Mouse (Mus musculus) forebrain, embryonic 12.5 days (tissue): ENCODE results near the gene Fam181a. TPM values are rescaled to one million over a fixed set of nuclear protein-coding genes. Genes with fewer than 3 reads are reported as not detected.

Source experiments
- ATAC-seq: fragments of 200-750 bp; cut with Nextera tagmentation; 2 replicates; pipeline ENCODE4 v1.8.0; 2017; ENCODE audit warnings: moderate TSS enrichment; ENCODE audit not compliant: low FRiP score
- H3K27ac ChIP-seq: fragments of 300-500 bp; sonication (generic); 2 replicates; pipeline ENCODE4 v1.5.1; 2016; ENCODE audit warnings: mild to moderate bottlenecking
- H3K27me3 ChIP-seq: fragments of 300-500 bp; sonication (generic); 2 replicates; pipeline ENCODE4 v1.6.1; 2016; ENCODE audit warnings: mild to moderate bottlenecking
- H3K36me3 ChIP-seq: fragments of 300-500 bp; sonication (generic); replicated peaks from 2 replicates; pipeline ENCODE4 v1.6.1; 2016; ENCODE audit warnings: mild to moderate bottlenecking
- H3K4me1 ChIP-seq: fragments of 300-500 bp; sonication (generic); 2 replicates; pipeline ENCODE4 v1.6.1; 2016
- H3K4me2 ChIP-seq: fragments of 300-500 bp; sonication (generic); 2 replicates; pipeline ENCODE4 v1.6.1; 2016; ENCODE audit warnings: mild to moderate bottlenecking, moderate library complexity
- H3K4me3 ChIP-seq: fragments of 300-500 bp; sonication (generic); replicated peaks from 2 replicates; pipeline ENCODE4 v1.5.1; 2016; ENCODE audit warnings: mild to moderate bottlenecking
- H3K9ac ChIP-seq: fragments of 300-500 bp; sonication (generic); 2 replicates; pipeline ENCODE4 v1.6.1; 2016; ENCODE audit warnings: mild to moderate bottlenecking
- H3K9me3 ChIP-seq: fragments of 300-500 bp; sonication (generic); 2 replicates; pipeline ENCODE4 v1.6.1; 2016
- WGBS: fragments of 180-500 bp; shearing (Covaris S2); methylation state at CpG from one replicate; pipeline ENCODE4 v1.1.7; 2016; 5-methylcytosine and 5-hydroxymethylcytosine counted together
- polyA plus RNA-seq: library from polyadenylated mRNA; unstranded; fragments of >200 nt; fragmentation: Nextera tagmentation; extraction: Ambion mirVana; gene quantifications from 2 replicates; pipeline ENCODE4 v1.2.1, GENCODE M21; 2016

The Fam181a gene
- polyA plus RNA-seq, 1 experiment from 2014 or later, result 17.4 TPM

DNA sequence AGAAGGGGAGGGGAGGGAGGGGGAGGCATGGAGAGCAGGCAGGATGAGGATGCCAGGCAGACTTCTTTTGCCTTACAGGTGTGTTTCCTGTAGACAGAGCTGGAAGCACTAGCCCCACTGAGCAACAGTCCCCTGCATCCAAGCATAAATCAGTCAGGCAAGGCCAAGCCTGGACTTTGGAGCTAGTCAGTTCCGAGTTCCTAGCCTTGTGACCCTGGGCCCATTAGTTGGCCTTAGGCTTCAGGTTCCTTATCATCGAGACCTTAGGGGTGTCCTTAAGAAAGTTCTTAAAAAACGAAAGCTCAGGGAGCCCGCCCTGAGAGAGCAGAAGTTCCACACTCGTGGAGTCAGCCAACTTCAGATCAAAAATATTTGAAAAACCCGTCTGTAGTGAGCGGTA lies 34.2 kb downstream of the Fam181a start:
- Histone ChIP-seq H3K27me3 (no peaks in the 10 kb centered on the region), H3K36me3 (no peaks in the 10 kb centered on the region), H3K4me3 (no peak overlapping the region), H3K9ac (no peak overlapping the region), H3K9me3 (no peaks in the 10 kb centered on the region), H3K27ac (no peak overlapping the region), H3K4me2 (no peak overlapping the region), H3K4me1 (no peaks in the 10 kb centered on the region)
- WGBS, result 87% methylated on average over 7 of the region's 7 CpGs
- no peak for ATAC-seq

DNA sequence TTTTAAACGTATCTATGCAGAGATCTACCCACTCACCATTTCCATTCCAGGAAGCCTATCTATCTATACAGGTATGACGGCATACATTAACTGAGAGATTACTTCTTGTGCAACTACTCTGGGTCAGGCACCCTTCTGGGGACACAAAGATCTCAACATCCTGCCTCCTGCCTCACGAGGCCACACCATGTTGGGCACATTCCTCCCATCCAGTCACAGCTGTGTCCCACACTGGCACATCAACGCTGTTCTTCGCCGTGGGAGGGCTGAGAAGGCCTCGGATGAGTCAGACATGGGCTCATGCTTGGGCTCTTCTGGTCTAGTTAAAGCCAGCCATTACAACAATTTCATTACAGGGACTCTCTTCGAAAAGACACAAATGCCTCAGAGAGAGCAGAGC lies 36.2 kb downstream of the Fam181a start:
- Histone ChIP-seq H3K4me3 (no peak overlapping the region), H3K27ac (no peak overlapping the region), H3K9me3 (no peaks in the 10 kb centered on the region), H3K36me3 (no peaks in the 10 kb centered on the region), H3K9ac (no peak overlapping the region), H3K4me1 (no peaks in the 10 kb centered on the region), H3K27me3 (no peaks in the 10 kb centered on the region), H3K4me2 (no peak overlapping the region)
- ATAC-seq, result no peak
- WGBS, result 86% methylated on average over 8 of the region's 8 CpGs

DNA sequence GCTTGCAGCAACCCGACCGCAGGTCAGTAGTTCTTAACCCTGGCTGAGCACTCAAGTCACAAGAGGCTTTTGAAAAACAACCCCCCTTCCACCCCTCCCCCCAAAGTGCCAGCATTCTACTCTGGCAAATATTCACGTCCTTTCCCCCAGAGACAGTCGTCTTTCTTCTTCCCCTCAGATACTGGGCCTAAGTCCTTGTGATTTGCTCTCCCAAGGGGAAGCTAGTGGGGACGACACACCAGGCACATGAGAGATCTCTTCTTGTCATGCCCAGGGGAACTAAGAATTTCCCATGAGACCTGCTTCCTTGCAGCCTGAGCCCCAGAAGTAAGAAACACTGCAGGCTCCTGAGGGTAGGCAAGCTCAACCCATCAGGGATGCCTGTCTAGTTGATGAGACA lies 36.6 kb downstream of the Fam181a start:
- 67% methylated on average over 5 of the region's 5 CpGs for WGBS

GRCm38 (mm10) chr12:103348506-103348905 lies 37.7 kb downstream of the Fam181a start:
- Histone ChIP-seq H3K9me3 (no peaks in the 10 kb centered on the region), H3K27me3 (no peaks in the 10 kb centered on the region), H3K9ac (no peak overlapping the region), H3K36me3 (no peaks in the 10 kb centered on the region), H3K4me3 (no peak overlapping the region), H3K4me2 (no peak overlapping the region), H3K4me1 (peaks cover 3% of the 10 kb centered on the region; the same call in 1 of the 2 replicates), H3K27ac (no peak overlapping the region)
- 8% methylated on average over 3 of the region's 3 CpGs for WGBS
- ATAC-seq, result no peak

More for the DNA sequence above, 36.6 kb downstream of the Fam181a start:
- Histone ChIP-seq H3K27ac (no peak overlapping the region), H3K4me2 (no peak overlapping the region), H3K4me3 (no peak overlapping the region), H3K36me3 (no peaks in the 10 kb centered on the region), H3K9me3 (no peaks in the 10 kb centered on the region), H3K27me3 (no peaks in the 10 kb centered on the region), H3K9ac (no peak overlapping the region), H3K4me1 (no peaks in the 10 kb centered on the region)
- ATAC-seq, result no peak

DNA sequence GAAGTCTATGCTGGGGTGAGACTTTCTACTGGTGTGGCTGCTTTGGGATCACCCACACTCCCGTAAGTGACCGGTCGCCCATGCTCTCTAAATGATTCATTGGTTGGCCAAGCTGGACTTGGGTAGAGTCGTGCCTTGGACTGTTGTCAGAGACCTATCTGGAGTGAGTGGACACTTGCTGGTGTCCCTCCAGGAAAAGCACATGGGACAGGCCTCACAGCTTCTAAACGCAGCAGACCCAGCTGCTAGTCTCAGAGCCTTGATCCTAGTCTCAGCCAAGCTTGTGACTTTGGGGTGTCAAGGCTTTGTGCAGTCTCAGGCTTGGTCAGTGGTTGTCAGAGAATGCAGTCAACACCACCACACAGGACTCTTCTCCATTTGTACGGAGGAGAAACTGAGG lies 42.0 kb downstream of the Fam181a start:
- no peaks in the 10 kb centered on the region for H3K36me3 ChIP-seq
- WGBS, result 94% methylated on average over 6 of the region's 6 CpGs
- no peaks in the 10 kb centered on the region for H3K9me3 ChIP-seq
- no peak for ATAC-seq
- peaks cover 4% of the 10 kb centered on the region; the same call in 1 of the 2 replicates for H3K4me1 ChIP-seq
- no peaks in the 10 kb centered on the region for H3K27me3 ChIP-seq
- H3K4me3 ChIP-seq, result no peak overlapping the region
- H3K9ac ChIP-seq, result no peak overlapping the region
- H3K4me2 ChIP-seq, result no peak overlapping the region
- H3K27ac ChIP-seq, result no peak overlapping the region

- Histone ChIP-seq H3K27me3 (no peaks in the 10 kb centered on the region), H3K9me3 (no peaks in the 10 kb centered on the region), H3K4me2 (no peak overlapping the region), H3K36me3 (no peaks in the 10 kb centered on the region), H3K4me1 (peaks cover 4% of the 10 kb centered on the region; the same call in 1 of the 2 replicates), H3K9ac (no peak overlapping the region), H3K27ac (no peak overlapping the region), H3K4me3 (no peak overlapping the region)
- ATAC-seq, result peak; percentile 45; the same call in 1 of the 2 replicates
- 15% methylated on average over 5 of the region's 5 CpGs for WGBS
Observed at GRCm38 (mm10) chr12:103353538-103353937, 42.8 kb downstream of the Fam181a start.

GRCm38 (mm10) chr12:103355746-103356414 lies 45.1 kb downstream of the Fam181a start, which contains the start of gene Asb2:
TSS of gene Asb2 (minus strand) at chr12:103356001.
- no peak within 1 kb of the TSS for H3K4me3 ChIP-seq
- WGBS, result 83% methylated on average over 14 of the region's 14 CpGs

GRCm38 (mm10) chr12:103356415-103356748 lies 45.6 kb downstream of the Fam181a start:
- Histone ChIP-seq H3K9me3 (no peaks in the 10 kb centered on the region), H3K9ac (no peak overlapping the region), H3K27me3 (no peaks in the 10 kb centered on the region), H3K4me1 (peaks cover 4% of the 10 kb centered on the region; the same call in 1 of the 2 replicates), H3K36me3 (no peaks in the 10 kb centered on the region), H3K27ac (no peak overlapping the region), H3K4me2 (no peak overlapping the region), H3K4me3 (no peak overlapping the region)
- WGBS, result 89% methylated on average over 4 of the region's 4 CpGs
- no peak for ATAC-seq

More at GRCm38 (mm10) chr12:103355746-103356414, 45.1 kb downstream of the Fam181a start, which contains the start of gene Asb2:
- Histone ChIP-seq H3K4me2 (no peak within 1 kb of the TSS), H3K27me3 (no peaks in the 10 kb centered on the region), H3K9me3 (no peaks in the 10 kb centered on the region), H3K4me1 (peaks cover 4% of the 10 kb centered on the region; the same call in 1 of the 2 replicates), H3K27ac (no peak within 1 kb of the TSS), H3K36me3 (no peaks in the 10 kb centered on the region), H3K9ac (no peak within 1 kb of the TSS)
- ATAC-seq, result no peak

DNA sequence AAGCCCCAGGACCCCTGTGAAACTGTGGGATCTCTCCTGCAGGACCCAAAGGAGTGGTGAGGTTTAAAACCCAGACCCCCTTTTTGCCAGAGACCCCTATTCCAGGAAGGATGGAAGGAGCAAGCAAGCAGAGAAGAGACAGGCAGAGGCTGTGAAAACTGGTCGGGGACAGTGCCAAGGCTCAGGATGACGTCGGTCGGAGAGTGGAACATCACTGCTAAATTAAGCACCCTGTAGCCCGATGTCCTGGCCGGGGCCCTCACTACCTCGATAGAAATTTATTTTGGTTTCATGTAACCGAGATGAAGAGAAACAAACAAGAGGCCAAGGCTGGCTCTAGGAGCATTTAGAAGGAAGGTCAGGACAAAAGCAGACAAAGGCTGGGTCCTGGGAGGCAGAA lies 47.4 kb downstream of the Fam181a start:
- H3K27ac ChIP-seq, result no peak overlapping the region
- no peak for ATAC-seq
- WGBS, result 85% methylated on average over 8 of the region's 8 CpGs

DNA sequence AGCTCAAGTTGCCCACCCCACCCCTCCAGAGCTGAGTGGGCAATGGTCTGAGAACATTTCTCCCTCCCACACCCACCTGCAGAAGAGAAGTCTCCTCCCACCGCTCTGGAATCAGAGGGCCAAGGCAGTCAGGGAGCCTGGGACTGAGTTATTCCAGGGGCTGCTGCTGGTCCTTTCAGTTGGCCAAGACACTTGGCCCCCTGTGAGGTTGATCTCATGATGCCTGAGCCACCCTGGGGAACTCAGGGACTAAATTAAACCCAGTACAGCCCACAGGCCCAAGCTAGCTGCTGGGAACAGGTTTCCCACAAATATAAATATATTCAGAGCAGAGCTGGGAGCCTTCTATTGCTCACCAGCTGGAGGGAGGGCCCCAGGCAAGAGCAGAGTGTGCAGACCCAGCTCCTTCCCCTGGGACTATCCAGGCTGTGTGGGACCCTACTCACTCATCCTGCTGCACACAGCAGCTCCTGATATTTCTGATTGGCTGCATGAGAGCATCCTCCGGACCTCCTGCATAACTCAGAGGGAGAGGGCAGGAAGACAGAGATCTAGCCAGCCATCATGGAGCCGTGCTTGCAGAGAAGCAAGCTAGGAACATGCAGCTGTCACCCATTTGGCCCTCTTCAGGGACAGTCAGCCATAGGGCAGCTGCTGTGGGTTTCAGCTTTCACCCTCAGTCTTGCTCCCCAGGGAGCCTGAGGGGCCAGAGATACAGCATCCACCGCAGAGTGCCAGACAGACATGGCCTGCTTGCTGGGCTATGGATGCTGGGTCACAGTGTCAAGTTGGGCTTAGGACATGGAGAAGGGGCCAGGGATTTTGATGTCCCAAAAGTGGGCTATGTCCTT lies 48.4 kb downstream of the Fam181a start:
- Histone ChIP-seq H3K36me3 (no peaks in the 10 kb centered on the region), H3K4me3 (no peak overlapping the region), H3K4me1 (no peaks in the 10 kb centered on the region), H3K9ac (no peak overlapping the region), H3K9me3 (no peaks in the 10 kb centered on the region), H3K4me2 (no peak overlapping the region), H3K27ac (no peak overlapping the region), H3K27me3 (no peaks in the 10 kb centered on the region)
- 77% methylated on average over 4 of the region's 4 CpGs for WGBS
- ATAC-seq, result no peak

More for the DNA sequence above, 47.4 kb downstream of the Fam181a start:
- H3K9me3 ChIP-seq, result no peaks in the 10 kb centered on the region
- no peaks in the 10 kb centered on the region for H3K27me3 ChIP-seq
- H3K36me3 ChIP-seq, result no peaks in the 10 kb centered on the region
- H3K9ac ChIP-seq, result no peak overlapping the region
- H3K4me3 ChIP-seq, result no peak overlapping the region
- no peak overlapping the region for H3K4me2 ChIP-seq
- H3K4me1 ChIP-seq, result peaks cover 4% of the 10 kb centered on the region; the same call in 1 of the 2 replicates

DNA sequence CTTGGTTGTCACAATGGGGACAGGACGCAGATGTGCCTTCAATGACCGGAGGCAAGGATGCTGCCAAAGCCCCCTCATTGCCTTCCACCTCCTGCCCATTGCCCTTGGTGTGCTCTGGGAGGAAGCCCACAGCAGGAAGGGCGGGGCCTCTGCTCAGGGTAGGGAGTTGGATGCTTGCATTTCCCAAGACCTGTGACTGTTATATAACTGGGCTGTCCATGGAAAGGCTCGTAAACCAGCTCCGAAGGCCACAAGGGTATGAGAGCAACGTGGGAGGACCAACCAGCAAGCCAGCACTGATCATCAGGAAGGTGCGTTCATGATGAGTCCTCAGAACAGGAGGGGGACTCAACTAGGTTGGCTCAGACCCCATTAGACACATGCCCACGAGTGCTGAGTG lies 50.0 kb downstream of the Fam181a start:
- no peak for ATAC-seq
- Histone ChIP-seq H3K9me3 (no peaks in the 10 kb centered on the region), H3K4me3 (no peak overlapping the region), H3K4me1 (no peaks in the 10 kb centered on the region), H3K4me2 (no peak overlapping the region), H3K27me3 (no peaks in the 10 kb centered on the region), H3K27ac (no peak overlapping the region), H3K36me3 (no peaks in the 10 kb centered on the region), H3K9ac (no peak overlapping the region)
- 90% methylated on average over 8 of the region's 8 CpGs for WGBS

GRCm38 (mm10) chr12:103361539-103362307 lies 50.9 kb downstream of the Fam181a start:
- no peaks in the 10 kb centered on the region for H3K36me3 ChIP-seq
- H3K9me3 ChIP-seq, result no peaks in the 10 kb centered on the region
- ATAC-seq, result no peak
- 88% methylated on average over 17 of the region's 17 CpGs for WGBS
- no peak overlapping the region for H3K4me3 ChIP-seq
- no peaks in the 10 kb centered on the region for H3K27me3 ChIP-seq
- H3K9ac ChIP-seq, result no peak overlapping the region
- H3K27ac ChIP-seq, result no peak overlapping the region
- no peaks in the 10 kb centered on the region for H3K4me1 ChIP-seq
- H3K4me2 ChIP-seq, result no peak overlapping the region
